Mouse (Mus musculus): ENCODE results near the gene Cct7. TPM values are rescaled to one million over a fixed set of nuclear protein-coding genes. Genes with fewer than 3 reads are reported as not detected.

Cct7 gene
- total and polyA plus RNA-seq, 2 experiments: 76.2 to 115 TPM

GRCm38 (mm10) chr6:85459621-85460020 lies 8.3 kb downstream of the Cct7 start:
- Histone ChIP-seq H3K27me3 (ENCODE audit: control insufficient read depth, insufficient read depth, low read length) (no peaks in the 10 kb centered on the region), H3K4me1 (ENCODE audit: control insufficient read depth, insufficient read depth, low read length) (peaks cover 11% of the 10 kb centered on the region), H3K36me3 (ENCODE audit: control insufficient read depth, insufficient read depth, low read length) (peaks cover 42% of the 10 kb centered on the region), H3K79me2 (ENCODE audit: control insufficient read depth, insufficient read depth, low read length) (peaks cover 14% of the 10 kb centered on the region), H3K9ac (ENCODE audit: low read depth, low read length) (no peak overlapping the region), H3K27ac (replicated peaks; ENCODE audit: insufficient read depth, low read depth, low read length) (no peak overlapping the region), H3K4me3 (ENCODE audit: insufficient read depth, low read depth, low read length) (no peak overlapping the region)
- peak; percentile 19 for DNase-seq (ENCODE audit: extremely low read depth, low read depth, low spot score)
- no peak for TF ChIP-seq CTCF (IDR thresholded peaks at IDR 0.05; ENCODE audit: low read depth, low read length)
- 68% methylated on average over 2 of the region's 2 CpGs for WGBS

DNA sequence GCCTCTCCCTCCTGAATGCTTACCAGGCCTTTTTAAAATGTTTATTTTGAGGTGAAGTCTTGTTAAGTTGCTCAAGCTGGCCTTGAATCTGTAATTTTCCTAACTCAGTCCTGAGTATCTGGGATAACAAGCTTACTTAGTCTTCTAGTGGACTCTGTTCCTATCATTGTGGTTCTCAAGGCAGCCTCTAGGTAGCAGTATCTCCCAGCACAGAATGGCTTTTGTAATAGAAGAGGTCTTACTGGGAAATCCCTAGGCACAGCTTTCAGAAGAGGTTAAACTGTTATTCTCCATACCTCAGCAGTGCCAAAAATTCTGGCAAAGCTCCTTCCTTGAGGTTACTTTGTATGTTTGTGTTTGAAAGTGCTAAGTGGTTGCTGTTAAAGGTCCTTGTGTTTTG lies 14.1 kb downstream of the Cct7 start:
- no peak for DNase-seq (ENCODE audit: extremely low read depth, low read depth, low spot score)
- Histone ChIP-seq H3K36me3 (ENCODE audit: control insufficient read depth, insufficient read depth, low read length) (peaks cover 68% of the 10 kb centered on the region), H3K4me3 (ENCODE audit: insufficient read depth, low read depth, low read length) (no peak overlapping the region), H3K27ac (replicated peaks; ENCODE audit: insufficient read depth, low read depth, low read length) (no peak overlapping the region), H3K9ac (ENCODE audit: low read depth, low read length) (no peak overlapping the region), H3K79me2 (ENCODE audit: control insufficient read depth, insufficient read depth, low read length) (no peaks in the 10 kb centered on the region), H3K4me1 (ENCODE audit: control insufficient read depth, insufficient read depth, low read length) (no peaks in the 10 kb centered on the region), H3K27me3 (ENCODE audit: control insufficient read depth, insufficient read depth, low read length) (no peaks in the 10 kb centered on the region)
- no peak for TF ChIP-seq POLR2A (IDR thresholded peaks at IDR 0.05; ENCODE audit: extremely low read depth, insufficient read depth, low read length)

DNA sequence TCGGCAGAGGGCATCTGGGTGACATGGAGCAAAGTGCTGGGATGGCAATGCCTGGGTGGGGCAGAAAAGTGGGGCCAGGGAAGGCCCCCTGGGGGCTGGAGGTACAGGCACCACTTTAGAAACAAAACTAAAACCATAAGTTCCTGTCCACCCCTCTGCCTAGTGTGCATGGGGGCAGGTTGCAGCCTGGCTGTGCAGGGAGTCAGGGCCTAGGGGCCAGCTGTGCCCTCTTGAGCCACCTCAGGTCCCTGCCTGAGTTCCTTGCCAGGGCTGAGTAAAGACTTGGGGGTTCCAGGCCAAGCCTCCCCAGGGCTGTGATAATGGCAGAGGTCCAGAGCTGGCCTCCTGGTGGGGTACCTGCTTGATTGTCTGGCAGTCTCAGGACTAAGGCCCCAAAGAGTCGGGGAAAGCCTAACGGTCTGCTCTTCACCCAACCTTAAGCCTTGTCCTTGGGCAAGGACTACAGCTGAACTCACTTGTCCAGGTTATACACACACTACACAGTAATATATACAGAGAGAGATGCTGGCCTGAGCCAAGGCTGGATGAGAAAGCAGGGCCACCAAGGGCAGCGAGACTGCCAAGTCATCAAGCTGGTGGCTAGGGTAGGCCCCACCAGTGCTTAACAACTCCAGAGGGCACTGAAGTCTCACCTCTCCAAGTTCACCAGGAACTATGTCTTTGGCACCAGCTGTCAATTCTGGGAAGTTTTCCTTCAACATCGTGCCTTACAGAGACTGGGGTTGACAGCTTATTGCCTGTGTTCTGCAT lies 18.5 kb downstream of the Cct7 start:
- Histone ChIP-seq H3K36me3 (ENCODE audit: control insufficient read depth, insufficient read depth, low read length) (peaks cover 33% of the 10 kb centered on the region), H3K79me2 (ENCODE audit: control insufficient read depth, insufficient read depth, low read length) (no peaks in the 10 kb centered on the region), H3K27me3 (ENCODE audit: control insufficient read depth, insufficient read depth, low read length) (no peaks in the 10 kb centered on the region), H3K4me1 (ENCODE audit: control insufficient read depth, insufficient read depth, low read length) (no peaks in the 10 kb centered on the region), H3K9ac (ENCODE audit: low read depth, low read length) (no peak overlapping the region), H3K4me3 (ENCODE audit: insufficient read depth, low read depth, low read length) (no peak overlapping the region), H3K27ac (replicated peaks; ENCODE audit: insufficient read depth, low read depth, low read length) (no peak overlapping the region)
- no peak for DNase-seq (ENCODE audit: extremely low read depth, low read depth, low spot score)
- TF ChIP-seq POLR2A (IDR thresholded peaks at IDR 0.05; ENCODE audit: extremely low read depth, insufficient read depth, low read length) (no peak), CTCF (IDR thresholded peaks at IDR 0.05; ENCODE audit: low read depth, low read length) (no peak)
- WGBS: 71% methylated on average over 5 of the region's 5 CpGs

- no peaks in the 10 kb centered on the region for H3K79me2 ChIP-seq (ENCODE audit: control insufficient read depth, insufficient read depth, low read length)
- H3K27ac ChIP-seq (replicated peaks; ENCODE audit: insufficient read depth, low read depth, low read length): no peak overlapping the region
- H3K4me1 ChIP-seq (ENCODE audit: control insufficient read depth, insufficient read depth, low read length): no peaks in the 10 kb centered on the region
- H3K9ac ChIP-seq (ENCODE audit: low read depth, low read length): no peak overlapping the region
- H3K36me3 ChIP-seq (ENCODE audit: control insufficient read depth, insufficient read depth, low read length): peaks cover 14% of the 10 kb centered on the region; the same call in 1 of the 2 replicates
- no peak for TF ChIP-seq CTCF (IDR thresholded peaks at IDR 0.05; ENCODE audit: low read depth, low read length)
- no peak for TF ChIP-seq POLR2A (IDR thresholded peaks at IDR 0.05; ENCODE audit: extremely low read depth, insufficient read depth, low read length)
- DNase-seq (ENCODE audit: extremely low read depth, low read depth, low spot score): no peak
- no peak overlapping the region for H3K4me3 ChIP-seq (ENCODE audit: insufficient read depth, low read depth, low read length)
- 68% methylated on average over 8 of the region's 8 CpGs for WGBS
- no peaks in the 10 kb centered on the region for H3K27me3 ChIP-seq (ENCODE audit: control insufficient read depth, insufficient read depth, low read length)
These were observed 20.6 kb downstream of the Cct7 start for GRCm38 (mm10) chr6:85471962-85472361.

- peaks cover 9% of the 10 kb centered on the region; the same call in 1 of the 2 replicates for H3K36me3 ChIP-seq (ENCODE audit: control insufficient read depth, insufficient read depth, low read length)
- no peak for TF ChIP-seq POLR2A (IDR thresholded peaks at IDR 0.05; ENCODE audit: extremely low read depth, insufficient read depth, low read length)
- no peak for TF ChIP-seq CTCF (IDR thresholded peaks at IDR 0.05; ENCODE audit: low read depth, low read length)
- H3K4me1 ChIP-seq (ENCODE audit: control insufficient read depth, insufficient read depth, low read length): no peaks in the 10 kb centered on the region
- no peak overlapping the region for H3K9ac ChIP-seq (ENCODE audit: low read depth, low read length)
- no peak for DNase-seq (ENCODE audit: extremely low read depth, low read depth, low spot score)
- no peaks in the 10 kb centered on the region for H3K79me2 ChIP-seq (ENCODE audit: control insufficient read depth, insufficient read depth, low read length)
- WGBS: 73% methylated on average over 5 of the region's 5 CpGs
- no peak overlapping the region for H3K27ac ChIP-seq (replicated peaks; ENCODE audit: insufficient read depth, low read depth, low read length)
- H3K27me3 ChIP-seq (ENCODE audit: control insufficient read depth, insufficient read depth, low read length): no peaks in the 10 kb centered on the region
- no peak overlapping the region for H3K4me3 ChIP-seq (ENCODE audit: insufficient read depth, low read depth, low read length)
These were observed 21.2 kb downstream of the Cct7 start for GRCm38 (mm10) chr6:85472542-85472941.

DNA sequence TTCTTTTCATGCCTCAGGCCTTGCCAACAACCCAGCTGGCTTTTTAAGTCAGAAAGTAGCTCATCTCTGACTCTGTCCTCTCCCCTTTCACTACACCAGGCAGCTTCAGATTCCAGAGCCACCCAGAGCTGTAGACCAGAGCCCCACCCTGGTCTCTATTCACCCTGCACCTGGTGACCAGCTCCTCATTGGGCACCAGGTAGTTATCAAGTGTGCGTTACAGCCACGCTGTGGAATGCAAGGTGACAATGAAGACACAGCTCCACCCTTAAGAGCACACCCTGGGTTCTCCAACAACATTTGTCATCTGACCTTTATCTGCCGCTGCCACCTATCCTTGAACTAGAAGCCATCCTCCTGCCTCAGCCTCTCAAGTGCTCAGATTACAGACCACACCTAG lies 24.3 kb downstream of the Cct7 start:
- DNase-seq (ENCODE audit: extremely low read depth, low read depth, low spot score): no peak
- Histone ChIP-seq H3K79me2 (ENCODE audit: control insufficient read depth, insufficient read depth, low read length) (no peaks in the 10 kb centered on the region), H3K27ac (replicated peaks; ENCODE audit: insufficient read depth, low read depth, low read length) (no peak overlapping the region), H3K9ac (ENCODE audit: low read depth, low read length) (no peak overlapping the region), H3K36me3 (ENCODE audit: control insufficient read depth, insufficient read depth, low read length) (no peaks in the 10 kb centered on the region), H3K27me3 (ENCODE audit: control insufficient read depth, insufficient read depth, low read length) (no peaks in the 10 kb centered on the region), H3K4me3 (ENCODE audit: insufficient read depth, low read depth, low read length) (no peak overlapping the region), H3K4me1 (ENCODE audit: control insufficient read depth, insufficient read depth, low read length) (no peaks in the 10 kb centered on the region)
- TF ChIP-seq POLR2A (IDR thresholded peaks at IDR 0.05; ENCODE audit: extremely low read depth, insufficient read depth, low read length) (no peak), CTCF (IDR thresholded peaks at IDR 0.05; ENCODE audit: low read depth, low read length) (no peak)
- WGBS: 81% methylated on average over 3 of the region's 3 CpGs

Data from liver, adult 2 months (tissue).